Mouse (Mus musculus) adrenal gland, postnatal 14 days (tissue): ENCODE measurements around the gene Tnxb. TPM values are rescaled to one million over a fixed set of nuclear protein-coding genes. Genes with fewer than 3 reads are reported as not detected.
"Not testable (repeated sequence)": the region's sequence is repeated elsewhere in the genome, so short reads cannot be mapped to it uniquely, and the experiment has no call there.

Source experiments
- DNase-seq: peaks from one replicate; pipeline ENCODE4 v3.0.0; 2021; ENCODE audit warnings: mixed read lengths
- total RNA-seq: library from RNA; stranded (reverse); gene quantifications from 2 replicates; pipeline ENCODE4 v1.2.3, GENCODE M21; 2021

Gene Tnxb
- total RNA-seq, 1 experiment from 2014 or later, result 39.8 TPM

DNA sequence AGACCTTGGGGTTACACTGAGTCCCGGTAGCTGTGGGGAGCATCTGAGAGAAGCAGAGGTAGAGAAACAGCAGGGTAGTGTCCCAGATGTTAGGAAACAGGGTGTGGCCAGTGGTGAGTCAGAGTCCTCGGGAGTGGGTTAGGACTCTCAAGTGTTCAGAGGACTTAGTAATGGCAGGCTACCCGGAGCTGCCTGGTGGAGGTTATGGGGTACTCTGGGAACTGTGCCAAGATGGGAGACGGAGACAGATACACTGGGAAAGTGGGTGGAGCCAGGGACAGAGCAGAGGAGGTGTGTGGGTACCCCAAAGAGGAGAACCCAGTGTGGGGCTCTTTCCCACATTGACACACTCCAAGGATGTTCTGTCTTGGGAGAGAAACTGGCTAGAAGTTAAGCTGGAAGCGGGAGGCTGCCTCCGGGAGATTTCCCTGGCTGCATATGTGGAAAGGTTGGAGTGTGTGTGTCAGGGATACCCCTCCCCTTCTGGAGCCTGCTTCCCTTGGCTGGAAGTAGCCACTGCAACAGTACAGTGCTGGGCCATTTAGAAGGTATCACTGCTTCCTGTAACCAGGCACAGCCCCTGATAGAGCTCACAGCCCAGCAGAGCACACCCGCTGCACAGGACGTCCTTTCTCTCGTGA, 14.0 kb downstream of the Tnxb start:
- DNase-seq, result peak; percentile 52

DNA sequence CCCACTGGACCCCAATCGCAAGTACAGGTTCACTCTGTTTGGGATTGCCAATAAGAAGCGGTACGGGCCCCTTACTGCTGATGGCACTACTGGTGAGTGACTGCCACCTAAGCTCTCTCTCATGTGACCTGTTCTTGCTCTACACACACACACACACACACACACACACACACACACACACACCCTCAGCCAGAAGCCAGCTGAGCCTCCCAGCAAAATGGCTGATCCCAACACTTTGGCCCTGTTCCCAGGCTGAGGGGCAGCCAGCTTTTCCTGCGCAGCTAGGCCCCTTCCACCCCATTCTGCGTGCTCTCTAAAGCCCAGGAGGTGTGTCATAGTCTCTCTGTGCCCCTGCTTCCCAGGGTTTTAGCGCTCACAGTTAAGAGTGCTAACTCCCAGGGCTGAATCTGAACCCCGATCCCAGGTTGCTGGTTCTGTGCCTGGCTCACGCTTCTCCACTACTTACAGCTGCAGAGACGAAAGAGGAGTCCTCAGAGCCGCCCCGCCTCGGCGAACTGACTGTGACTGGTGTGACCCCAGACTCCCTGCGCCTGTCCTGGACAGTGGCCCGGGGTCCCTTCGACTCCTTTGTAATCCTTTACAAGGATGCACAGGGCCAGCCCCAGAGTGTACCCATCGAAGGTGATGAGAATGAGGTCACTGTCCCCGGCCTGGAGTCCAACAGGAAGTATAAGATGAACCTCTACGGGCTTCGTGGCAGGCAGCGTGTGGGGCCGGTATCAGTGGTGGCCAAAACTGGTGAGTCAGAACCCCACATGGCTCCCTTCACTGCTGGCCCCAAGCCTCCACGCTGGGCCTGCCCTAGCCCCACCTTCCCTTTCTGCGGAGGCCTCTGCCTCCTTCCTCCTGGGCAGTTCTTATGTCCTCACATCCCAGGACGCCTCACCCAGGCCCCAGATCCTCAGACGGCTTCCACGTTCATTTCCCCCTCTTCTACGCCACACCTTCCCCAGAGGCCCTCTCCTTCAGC, 15.1 kb downstream of the Tnxb start:
- DNase-seq, result peak; percentile 67

DNA sequence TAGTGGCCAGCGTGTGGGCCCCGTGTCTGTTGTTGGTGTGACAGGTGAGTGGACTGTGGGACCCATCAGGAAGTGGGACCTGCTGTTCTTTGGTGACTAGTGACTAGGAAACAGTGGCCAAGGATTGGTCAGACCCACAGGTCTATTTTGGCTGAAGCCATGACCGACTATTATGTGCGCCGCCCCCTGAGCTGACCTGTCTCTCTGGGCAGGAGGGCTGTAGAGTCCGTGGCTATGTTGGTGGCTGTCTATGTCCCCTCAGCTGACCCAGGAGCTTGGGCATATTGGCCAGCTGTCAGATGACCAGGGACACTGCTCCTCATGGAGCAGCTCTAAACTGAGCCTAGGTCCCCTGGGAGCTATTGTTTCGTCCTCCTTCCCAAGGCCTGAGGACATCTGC, 18.6 kb downstream of the Tnxb start:
- DNase-seq, result no peak

DNA sequence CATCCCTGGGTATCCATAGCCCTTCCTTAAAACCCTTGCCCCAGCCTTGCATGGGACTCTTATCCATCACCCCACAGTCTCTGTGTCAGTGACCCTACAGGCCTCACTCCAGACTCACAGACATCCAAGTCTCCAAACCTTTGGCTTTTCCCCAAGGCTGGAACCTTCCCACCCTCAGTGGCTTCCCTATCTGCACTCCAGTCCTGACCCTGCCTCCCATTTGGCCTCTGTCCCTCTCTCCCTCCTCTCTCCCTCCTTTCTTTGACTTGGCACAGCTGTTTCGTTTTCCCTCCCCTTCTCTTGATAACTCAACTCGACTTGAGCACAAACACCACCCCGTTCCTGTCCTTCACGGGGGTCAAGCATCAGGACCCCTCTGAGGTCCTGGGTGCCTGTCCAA, 20.1 kb downstream of the Tnxb start:
- DNase-seq, result peak; percentile 55

DNA sequence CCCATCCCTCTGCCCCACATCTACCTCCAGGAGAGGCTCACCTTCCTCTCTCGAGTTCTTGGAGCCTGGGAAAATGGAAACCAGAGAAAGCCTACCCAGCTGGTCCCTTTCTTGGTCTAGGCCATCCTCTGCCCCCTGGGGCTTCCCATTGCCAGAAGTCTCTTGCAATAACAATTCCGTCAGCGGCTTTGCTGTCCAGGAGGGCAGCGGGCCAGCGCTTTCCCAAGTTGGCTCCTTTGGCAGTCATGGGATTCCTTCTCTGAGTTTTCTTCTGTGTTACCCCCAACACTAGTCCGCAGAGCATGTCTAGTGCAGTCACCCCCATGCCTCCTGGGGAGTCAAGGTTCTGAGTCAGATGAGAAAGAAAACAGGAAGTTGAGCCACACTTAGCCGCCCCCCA, 22.6 kb downstream of the Tnxb start:
- peak; percentile 85 for DNase-seq

DNA sequence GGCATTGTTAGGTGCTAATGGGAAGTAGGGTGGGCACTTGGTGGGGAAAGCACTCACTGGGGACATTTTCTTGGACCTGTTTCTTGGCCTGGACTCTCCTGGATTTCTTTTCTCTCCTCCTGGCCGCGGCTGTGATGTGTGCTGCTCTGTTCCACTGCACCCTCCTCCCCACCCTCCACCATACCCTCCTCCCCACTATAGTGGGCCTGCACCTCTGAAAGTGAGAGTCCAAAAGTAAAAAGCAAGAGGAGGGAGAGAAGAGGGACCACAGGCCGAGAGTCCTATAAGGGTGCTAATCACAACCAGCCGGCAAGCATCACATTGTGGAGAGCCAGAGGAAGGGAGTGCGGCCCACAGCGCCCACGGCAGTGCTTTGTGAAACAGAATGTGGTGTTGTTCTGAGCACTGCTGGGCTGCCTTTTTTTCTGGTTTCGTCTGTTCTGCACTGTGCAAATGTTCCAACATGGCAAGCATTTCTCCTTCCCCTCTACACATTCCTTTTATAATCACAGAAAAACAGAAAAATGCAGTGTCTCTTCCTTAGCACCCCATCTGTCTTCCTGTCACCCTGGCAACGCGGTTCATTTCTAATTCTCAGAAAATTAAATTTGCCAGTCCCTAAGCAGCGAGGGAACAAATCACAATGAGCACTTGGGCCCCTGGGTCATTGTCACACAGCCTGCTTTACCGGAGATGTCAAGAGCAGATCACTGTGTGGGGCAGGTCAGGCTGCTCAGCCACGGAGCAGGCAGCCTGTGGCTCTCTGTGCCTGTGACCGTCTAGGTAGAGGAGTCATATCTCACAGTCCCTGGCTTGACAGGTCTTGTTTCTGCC, 29.5 kb downstream of the Tnxb start:
- no peak for DNase-seq

DNA sequence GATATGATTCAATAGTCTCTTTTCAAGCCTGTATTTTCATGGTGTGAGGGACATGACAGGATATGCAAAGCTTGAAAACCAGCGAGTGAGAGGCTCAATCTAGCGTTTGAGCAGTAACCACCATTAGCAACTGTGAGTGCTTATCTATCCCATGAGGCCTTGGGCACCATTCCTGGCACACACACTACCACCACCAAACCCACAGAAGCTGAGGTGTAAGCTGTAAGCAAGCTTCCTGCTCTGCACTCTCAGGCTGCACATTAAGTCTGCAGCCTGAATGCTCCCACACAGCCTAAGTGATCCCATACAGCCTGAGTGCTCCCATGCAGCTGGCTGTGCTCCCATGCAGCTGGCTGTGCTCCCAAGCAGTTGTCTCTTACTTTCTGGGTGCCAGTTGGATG, 30.3 kb downstream of the Tnxb start:
- DNase-seq, result no peak

DNA sequence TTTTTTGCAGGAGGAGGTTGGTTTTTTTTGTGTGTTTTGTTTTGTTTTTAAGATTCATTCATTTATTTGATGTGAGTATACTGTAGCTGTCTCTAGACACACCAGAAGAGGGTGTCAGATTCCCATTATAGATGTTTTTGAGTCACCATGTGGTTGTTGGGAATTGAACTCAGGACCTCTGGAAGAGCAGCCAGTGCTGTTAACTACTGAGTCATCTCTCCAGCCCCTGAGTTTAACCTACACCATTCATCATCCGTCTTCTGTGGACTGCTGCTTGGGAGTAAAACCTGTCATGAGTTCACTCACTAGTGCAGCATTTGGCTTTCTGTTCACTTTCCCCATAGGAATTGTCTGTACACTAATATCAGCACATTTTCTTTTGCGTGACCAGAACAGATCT, 36.1 kb downstream of the Tnxb start:
- DNase-seq, result not testable (repeated sequence)

DNA sequence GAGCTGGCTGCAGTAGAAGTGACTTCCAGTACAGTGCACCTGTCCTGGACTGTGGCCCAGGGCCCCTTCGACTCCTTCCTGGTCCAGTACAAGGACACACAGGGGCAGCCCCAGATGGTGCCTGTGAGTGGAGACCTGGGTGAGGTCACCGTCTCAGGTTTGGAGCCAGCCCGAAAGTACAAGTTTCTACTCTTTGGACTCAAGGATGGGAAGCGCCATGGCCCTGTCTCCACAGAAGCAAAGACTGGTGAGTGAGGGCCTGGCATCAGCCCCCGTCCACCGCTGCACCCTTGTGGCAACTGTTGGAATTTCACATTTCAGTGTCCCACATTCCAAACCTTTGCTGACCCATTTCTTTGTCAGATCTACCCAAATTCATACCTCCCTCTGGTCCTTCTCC, 42.6 kb downstream of the Tnxb start:
- peak; percentile 89 for DNase-seq

DNA sequence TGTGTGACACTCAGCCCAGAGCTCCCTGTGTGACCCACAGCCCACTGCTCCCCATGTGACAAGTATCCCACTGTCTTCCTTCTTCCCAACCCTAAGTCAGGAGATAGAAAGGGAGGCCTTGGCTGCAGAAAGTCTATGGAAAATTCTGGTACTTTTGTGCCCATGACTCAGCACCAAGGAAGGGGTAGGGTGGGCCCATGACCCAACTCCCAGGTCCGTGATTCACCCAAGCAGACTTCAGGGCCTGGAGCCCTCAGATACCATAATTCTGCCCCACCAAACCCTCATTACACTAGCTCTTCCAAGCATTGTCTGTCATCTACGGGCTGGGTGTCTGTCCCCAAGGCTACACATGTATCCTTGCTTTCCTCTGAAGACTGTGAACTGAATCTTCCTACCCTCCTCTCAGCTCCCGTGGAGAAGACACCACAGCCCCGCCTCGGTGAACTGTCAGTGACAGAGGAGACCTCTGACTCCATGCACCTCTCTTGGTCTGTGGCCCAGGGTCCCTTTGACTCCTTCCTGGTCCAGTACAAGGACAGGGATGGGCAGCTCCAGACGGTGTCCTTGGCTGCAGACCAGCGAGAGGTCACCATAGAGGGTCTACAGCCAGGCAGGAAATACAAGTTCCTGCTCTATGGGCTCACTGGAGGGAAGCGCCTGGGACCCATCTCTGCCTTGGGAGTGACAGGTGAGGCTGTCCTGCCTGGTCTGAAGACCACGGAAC, 44.0 kb downstream of the Tnxb start:
- peak; percentile 78 for DNase-seq

DNA sequence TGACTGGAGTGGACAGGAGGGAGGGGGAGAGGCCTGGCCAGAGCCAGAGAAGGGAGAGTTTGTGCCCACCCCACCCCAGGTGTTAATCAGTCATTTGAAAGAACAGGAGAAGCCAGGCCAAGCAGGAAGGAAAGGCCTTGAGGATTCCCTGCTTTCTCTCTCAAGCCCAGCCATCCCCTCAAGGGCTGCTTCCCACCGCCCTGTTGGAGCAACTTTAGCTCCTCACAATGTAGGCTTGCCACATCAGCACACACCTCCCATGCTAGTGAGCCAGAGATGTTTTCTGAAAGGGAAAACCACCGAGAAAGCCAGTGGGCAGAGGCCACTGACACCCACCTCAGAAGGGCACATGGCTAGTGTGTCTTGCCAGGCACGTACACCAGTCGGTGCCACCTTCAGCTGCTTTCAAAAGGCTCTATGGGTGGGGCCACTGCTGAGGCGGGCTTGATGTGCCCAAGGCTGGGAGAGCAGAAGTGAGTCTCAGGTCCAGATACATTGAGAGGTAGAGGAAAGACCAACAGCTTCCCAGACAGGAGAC, 44.6 kb downstream of the Tnxb start:
- DNase-seq, result peak; percentile 53

DNA sequence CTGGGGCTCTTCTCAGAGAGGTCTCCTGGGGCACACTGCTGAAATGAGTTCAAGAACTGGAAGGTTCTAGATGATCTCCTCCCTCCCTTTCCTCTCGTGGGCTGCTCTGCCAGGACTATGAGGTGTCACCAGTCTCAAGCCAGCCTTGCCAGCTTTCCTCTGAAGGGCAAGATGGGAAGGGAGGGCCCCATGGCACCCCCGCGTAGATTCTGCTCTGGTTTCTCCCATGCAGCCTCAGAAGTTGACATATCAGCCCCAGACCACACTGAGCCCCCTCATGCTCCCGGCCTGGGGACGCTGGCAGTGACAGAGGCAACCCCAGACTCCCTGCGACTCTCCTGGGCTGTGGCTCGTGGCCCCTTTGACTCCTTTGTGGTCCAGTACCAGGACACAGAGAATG, 45.1 kb downstream of the Tnxb start:
- peak; percentile 54 for DNase-seq

DNA sequence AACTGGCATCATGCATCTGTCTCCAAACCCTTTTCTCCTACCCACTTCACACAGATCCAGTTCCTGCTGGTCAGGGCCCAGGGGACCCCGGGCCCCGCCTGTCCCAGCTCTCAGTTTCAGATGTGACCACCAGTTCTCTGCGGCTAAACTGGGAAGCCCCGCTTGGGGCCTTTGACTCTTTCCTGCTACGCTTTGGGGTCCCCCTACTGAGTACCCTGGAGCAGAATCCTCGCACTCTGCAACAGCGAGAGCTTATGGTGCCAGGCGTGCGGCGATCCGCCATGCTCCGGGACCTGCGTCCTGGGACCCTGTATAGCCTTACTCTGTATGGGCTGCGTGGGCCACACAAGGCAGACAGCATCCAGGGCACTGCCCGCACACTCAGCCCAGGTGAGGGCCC, 45.9 kb downstream of the Tnxb start:
- peak; percentile 16 for DNase-seq

DNA sequence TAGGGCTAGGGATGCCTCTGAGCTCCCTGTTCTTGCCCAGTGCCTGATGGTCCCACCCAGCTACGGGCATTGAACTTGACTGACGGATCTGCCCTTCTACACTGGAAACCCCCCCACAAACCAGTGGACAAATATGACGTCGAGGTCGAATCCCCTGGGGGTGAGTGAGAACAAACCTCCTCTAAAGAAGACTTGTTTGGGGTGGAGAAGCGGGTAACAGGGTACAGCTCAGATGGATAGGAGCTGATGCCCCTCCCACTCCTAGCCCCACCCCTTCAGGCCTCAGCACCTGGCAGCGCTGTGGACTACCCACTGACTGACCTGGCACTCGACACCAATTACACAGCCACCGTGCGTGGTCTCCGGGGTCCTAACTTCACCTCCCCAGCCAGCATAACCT, 47.1 kb downstream of the Tnxb start:
- peak; percentile 49 for DNase-seq

DNA sequence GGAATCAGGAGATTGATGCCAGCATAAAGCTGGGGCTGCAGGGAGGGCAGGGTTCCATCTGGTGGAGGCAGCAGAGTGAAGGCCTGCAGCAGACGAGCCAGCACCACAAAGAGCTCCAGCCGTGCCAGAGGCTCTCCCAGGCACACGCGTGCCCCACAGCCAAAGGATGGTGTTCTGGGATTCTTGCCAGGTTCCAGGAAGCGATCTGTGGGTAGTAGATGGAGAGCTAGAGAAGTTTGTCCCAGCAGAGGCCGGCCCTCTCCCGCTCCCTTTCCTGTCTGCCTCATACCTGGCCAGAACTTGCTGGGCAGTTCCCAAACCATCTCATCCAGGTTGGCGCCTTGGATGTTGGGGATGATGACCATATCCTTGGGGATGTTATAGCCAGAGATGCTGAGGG, 49.6 kb downstream of the Tnxb start:
- peak; percentile 37 for DNase-seq

DNA sequence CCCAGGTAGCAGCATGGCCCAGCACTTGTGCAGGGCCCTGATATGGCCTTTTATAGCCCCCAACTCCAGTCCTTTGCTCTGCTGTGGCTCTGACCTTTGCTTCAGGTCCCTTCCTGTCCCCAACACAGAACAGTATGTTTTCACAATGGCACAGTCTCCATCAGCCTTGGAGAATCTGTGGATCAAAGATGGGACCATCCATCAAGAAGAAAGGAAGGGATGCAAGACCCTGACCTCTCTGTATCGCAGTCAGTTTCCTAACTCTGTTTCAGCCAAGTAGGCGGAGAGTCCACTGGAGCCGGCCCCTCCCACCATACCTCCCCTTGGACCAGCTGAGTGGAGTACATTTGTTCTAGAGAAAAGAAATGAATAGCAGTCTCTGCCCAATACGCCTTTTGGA, 51.9 kb downstream of the Tnxb start:
- peak; percentile 49 for DNase-seq

DNA sequence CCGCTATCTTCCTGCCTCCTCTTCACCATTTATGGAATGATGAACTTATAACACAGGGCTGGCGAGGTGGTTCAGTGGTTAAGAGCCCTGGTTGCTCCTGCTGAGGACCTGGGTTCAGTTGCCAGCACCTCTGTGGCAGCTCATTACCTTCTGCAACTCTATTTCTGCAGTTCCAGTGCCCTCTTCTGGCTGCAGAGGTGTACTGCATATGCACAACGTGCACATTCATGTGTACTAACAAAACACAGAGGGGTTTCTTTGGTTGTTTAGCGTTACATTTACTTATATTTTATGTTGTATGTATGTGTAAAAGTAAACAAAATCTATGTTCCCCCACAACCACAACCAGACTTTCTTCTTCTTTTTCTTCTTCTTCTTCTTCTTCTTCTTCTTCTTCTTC, 52.7 kb downstream of the Tnxb start:
- no peak for DNase-seq

DNA sequence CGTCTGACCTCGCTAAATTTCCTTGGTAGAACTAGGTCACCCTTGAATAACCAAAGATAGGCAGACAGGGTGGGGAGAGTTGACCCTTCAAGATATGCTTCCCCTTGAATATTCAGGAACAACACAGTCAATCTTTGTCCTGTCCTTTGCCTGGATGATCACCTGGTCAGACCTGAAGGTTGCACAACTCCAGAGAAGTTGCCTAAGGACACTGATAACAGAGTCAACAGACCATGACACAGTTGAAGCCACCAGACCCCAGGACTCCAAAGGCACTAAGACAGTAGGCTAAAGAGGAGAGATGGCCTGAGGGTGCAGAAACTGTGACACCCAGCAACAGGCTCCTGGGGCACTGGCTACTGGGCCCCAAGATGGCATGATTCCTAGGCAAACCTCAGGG, 57.6 kb downstream of the Tnxb start:
- no peak for DNase-seq

DNA sequence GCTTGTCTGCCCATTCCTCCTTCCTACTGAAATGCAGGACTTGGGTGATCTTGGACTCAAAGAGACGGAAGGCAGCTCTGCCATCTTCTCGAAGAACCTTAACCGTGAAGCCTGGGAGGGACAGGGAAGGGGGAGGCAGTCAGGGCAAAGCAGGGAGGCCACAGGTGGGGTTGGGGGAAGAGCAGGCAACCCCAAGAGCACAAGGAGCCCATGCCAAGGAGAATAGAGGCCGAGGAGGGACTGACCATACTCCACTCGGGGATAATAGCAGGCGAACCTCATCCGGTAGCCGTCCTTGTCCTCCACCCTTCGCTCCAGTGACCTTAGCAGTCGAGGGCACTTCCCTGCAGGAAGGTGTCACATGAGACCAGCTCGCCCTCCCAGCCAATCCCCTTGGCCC, 58.8 kb downstream of the Tnxb start:
- DNase-seq, result not testable (repeated sequence)

DNA sequence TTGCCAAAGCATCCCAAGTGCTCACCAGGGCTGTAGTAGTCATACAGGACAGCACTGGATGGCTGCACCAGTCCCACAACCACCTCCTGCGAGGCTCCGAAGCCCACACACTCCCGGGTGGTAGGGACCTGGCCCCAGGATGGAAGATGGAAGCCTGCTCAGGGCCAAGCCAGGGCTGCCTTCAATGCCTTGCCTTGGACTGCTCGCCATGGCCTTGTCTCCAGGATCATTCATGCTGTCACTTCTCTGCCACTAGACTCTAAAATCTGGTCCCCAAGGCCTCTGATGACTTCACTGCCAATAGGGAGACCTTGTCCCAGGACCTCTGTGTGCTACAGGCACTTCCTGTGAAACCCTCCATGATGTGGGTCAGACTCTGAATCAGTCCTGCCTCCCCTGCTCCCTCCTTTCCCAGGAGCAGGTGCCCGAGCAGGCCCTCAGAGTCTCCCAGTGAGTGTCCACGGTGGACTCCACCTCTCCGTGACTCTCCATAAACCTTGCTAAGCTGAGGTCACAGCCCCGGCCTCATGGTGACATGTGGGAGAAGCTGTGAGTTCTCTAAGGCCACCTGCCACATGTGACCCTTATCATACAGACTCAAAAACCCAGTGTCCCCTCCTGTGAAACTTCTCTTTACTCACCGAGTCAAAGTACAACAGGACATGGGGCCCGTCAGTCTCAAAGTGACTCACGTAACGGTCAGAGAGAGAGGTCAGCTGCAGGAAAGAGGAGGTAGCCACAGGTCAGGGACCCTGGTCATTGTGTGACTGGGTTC, 59.6 kb downstream of the Tnxb start:
- DNase-seq, result peak; percentile 64

DNA sequence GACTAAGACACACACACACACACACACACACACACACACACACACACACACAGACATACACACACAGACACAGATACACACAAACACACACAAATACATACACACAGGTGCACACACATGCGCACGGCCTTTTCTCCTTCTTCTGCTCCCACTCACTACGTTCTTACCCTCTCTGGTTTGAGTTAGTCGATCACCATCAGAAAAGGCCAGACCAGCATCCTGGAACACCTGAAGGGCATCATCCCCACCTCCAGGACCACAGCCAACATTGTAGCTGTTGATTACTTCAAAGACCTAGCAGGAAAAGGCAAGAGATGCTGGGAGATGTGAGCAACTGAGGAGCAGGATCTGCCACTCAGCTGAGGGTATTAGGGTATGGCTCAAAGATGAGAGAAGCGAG, 67.1 kb downstream of the Tnxb start:
- not testable (repeated sequence) for DNase-seq
